Mouse (Mus musculus) heart, embryonic 12.5 days (tissue): ENCODE measurements around the gene 4931428L18Rik. TPM values are rescaled to one million over a fixed set of nuclear protein-coding genes. Genes with fewer than 3 reads are reported as not detected.
"Not testable (repeated sequence)": the region's sequence is repeated elsewhere in the genome, so short reads cannot be mapped to it uniquely, and the experiment has no call there.

Experiments
- ATAC-seq: fragments of 200-750 bp; cut with Nextera tagmentation; 2 replicates; pipeline ENCODE4 v1.8.0; 2017; ENCODE audit warnings: moderate TSS enrichment, moderate library complexity; ENCODE audit not compliant: insufficient number of reproducible peaks, low FRiP score
- H3K27ac ChIP-seq: fragments of 300-500 bp; sonication (generic); 2 replicates; pipeline ENCODE4 v1.5.1; 2016; ENCODE audit warnings: mild to moderate bottlenecking, moderate library complexity; ENCODE audit not compliant: poor library complexity, severe bottlenecking
- H3K27me3 ChIP-seq: fragments of 300-500 bp; sonication (generic); replicated peaks from 2 replicates; pipeline ENCODE4 v1.6.1; 2016; ENCODE audit warnings: mild to moderate bottlenecking, moderate library complexity
- H3K36me3 ChIP-seq: fragments of 300-500 bp; sonication (generic); 2 replicates; pipeline ENCODE4 v1.6.1; 2016; ENCODE audit warnings: mild to moderate bottlenecking, moderate library complexity
- H3K4me1 ChIP-seq: fragments of 300-500 bp; sonication (generic); replicated peaks from 2 replicates; pipeline ENCODE4 v1.6.1; 2016; ENCODE audit warnings: mild to moderate bottlenecking
- H3K4me2 ChIP-seq: fragments of 300-500 bp; sonication (generic); 2 replicates; pipeline ENCODE4 v1.6.1; 2016; ENCODE audit warnings: mild to moderate bottlenecking, moderate library complexity
- H3K4me3 ChIP-seq: fragments of 300-500 bp; sonication (generic); 2 replicates; pipeline ENCODE4 v1.5.1; 2016; ENCODE audit warnings: mild to moderate bottlenecking
- H3K9ac ChIP-seq: fragments of 300-500 bp; sonication (generic); 2 replicates; pipeline ENCODE4 v1.6.1; 2016; ENCODE audit warnings: mild to moderate bottlenecking, moderate library complexity
- H3K9me3 ChIP-seq: fragments of 300-500 bp; sonication (generic); replicated peaks from 2 replicates; pipeline ENCODE4 v1.6.1; 2016; ENCODE audit warnings: mild to moderate bottlenecking, moderate library complexity
- WGBS: fragments of 180-500 bp; shearing (Covaris S2); methylation state at CpG from one replicate; pipeline ENCODE4 v1.1.7; 2016; 5-methylcytosine and 5-hydroxymethylcytosine counted together
- polyA plus RNA-seq: library from polyadenylated mRNA; unstranded; fragments of >200 nt; fragmentation: Nextera tagmentation; extraction: Ambion mirVana; gene quantifications from 2 replicates; pipeline ENCODE4 v1.2.1, GENCODE M21; 2016

The 4931428L18Rik gene
- polyA plus RNA-seq, 1 experiment from 2014 or later = not detected

DNA sequence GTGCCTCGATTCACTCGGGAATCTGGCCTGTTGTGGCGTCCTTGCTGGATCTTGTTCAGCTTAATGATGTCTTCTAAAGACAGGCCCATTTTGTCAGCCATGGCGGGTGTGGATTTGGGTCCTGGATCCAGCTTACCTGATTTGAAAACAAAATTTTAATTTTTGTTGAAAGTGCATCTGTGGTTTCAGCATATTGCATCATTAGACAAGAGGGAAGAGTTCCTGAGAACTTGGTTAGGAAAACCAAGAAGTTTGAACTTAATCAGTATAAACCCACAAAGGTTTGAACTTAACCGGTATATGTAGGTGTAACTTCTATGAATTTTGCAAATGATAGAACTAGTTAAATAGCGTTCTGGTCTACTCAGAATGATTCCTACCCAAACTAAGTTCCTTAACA lies 244.6 kb downstream of the 4931428L18Rik start, which contains the start of gene AC153137.1:
TSS of gene AC153137.1 (minus strand) at position 101 of the 400 bp plus-strand sequence.
- H3K9me3 ChIP-seq, H3K4me1 ChIP-seq, H3K27ac ChIP-seq, ATAC-seq, H3K27me3 ChIP-seq, H3K4me2 ChIP-seq, H3K36me3 ChIP-seq, H3K4me3 ChIP-seq, H3K9ac ChIP-seq: not testable (repeated sequence)
- 84% methylated on average over 6 of the region's 6 CpGs for WGBS

DNA sequence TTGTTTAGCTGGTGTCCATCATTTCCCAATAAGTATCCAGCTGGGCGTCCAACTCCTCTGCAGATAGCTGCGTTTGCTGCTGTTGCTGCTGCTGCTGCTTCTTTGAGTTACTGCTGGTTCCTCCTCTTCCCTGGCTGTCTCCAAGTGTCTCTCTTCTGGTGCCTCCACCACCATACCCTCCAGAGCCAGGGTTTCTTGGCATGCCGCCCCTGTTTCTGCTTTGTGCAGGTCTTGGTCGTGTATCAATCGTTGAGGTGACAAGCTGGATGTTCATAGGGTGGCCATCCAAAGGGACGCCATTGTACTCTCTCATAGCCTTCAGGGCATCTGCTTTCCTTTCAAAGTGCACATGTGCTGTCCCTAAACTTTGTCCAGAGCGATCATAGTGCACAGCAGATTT lies 245.2 kb downstream of the 4931428L18Rik start:
- not testable (repeated sequence) for H3K27ac ChIP-seq, H3K4me3 ChIP-seq, H3K4me1 ChIP-seq, H3K9me3 ChIP-seq, H3K27me3 ChIP-seq, H3K4me2 ChIP-seq, H3K36me3 ChIP-seq, H3K9ac ChIP-seq, ATAC-seq
- 76% methylated on average over 7 of the region's 7 CpGs for WGBS

DNA sequence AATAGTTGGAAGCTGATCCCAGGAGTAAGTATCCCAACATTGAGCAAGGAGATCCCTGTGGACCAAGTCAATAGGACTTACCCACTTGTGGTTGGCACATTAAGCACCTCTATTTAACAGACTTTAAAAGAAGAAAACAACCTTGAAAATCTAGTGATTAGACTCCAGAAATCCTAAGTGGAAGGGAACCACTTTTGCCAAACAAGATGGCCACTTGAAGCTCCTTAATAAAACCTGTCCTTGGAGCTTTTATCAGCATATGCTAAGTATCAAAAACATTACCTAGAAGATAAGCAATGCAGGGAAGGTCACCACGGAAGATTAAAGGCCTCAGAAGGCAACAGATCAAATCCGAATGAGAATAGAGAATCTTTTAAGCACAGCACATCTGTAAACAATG lies 270.7 kb downstream of the 4931428L18Rik start:
- H3K4me2 ChIP-seq = no peak overlapping the region
- H3K4me1 ChIP-seq = peaks cover 4% of the 10 kb centered on the region; the same call in 1 of the 2 replicates
- H3K4me3 ChIP-seq = no peak overlapping the region
- 62% methylated on average over 2 of the region's 2 CpGs for WGBS
- H3K27ac ChIP-seq = no peak overlapping the region
- H3K9ac ChIP-seq = no peak overlapping the region
- H3K36me3 ChIP-seq = no peaks in the 10 kb centered on the region
- H3K9me3 ChIP-seq = no peaks in the 10 kb centered on the region
- ATAC-seq = no peak
- H3K27me3 ChIP-seq = no peaks in the 10 kb centered on the region

DNA sequence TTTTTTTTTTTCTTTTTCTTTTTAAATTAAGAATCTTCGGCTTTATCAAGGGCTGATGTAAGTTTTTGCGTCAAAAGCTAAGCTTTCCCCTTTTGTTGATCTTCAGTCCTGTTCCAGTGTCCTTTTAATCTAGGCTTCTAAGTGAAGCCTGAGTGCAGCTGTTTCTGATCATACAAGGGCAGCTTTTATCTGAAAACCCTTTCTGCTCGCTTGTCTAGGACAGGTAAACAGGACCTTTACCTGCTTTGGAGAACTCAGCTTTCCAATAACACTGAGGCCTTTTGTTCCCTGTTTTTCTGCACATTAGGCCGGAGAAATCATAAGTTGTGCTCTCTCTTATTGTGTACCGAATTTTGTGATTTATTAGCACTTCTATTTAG lies 272.0 kb downstream of the 4931428L18Rik start:
- no peaks in the 10 kb centered on the region for H3K36me3 ChIP-seq

DNA sequence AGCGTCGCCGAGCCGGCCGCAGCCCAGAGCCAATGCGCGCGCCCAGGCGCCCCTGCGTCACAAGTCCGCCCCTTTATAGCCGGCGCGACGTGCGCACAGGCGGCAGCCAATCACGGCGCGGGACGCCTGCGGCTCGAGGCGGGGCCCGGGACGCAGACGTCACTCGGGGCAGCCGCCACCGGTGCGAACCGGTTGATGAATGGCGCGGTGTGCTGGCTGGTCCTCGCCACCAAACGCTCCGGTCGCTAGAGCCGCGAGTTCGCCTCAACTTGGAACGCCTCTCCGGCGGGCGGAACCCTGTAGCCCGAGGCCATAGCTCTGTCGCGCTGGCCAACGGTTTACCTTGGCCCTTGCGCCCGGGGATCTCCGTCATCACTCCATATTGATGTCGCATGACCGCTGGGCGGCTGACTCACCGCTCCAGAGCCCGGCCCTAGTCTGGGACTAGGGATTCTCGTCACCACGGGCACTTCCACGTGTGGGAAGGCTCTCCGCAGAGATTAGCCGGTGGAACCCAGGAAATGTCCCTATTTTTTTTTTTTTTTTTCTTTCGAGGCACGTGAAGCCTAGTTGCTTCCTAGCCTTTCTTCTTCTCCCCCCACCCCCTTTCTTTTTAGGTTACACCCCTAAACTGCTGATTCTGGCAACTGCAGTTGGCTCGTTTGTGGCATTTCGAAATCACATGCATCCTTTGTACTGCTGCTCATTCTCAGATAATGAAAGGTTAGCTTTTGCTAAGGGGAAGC lies 272.6 kb downstream of the 4931428L18Rik start:
- Histone ChIP-seq H3K4me3 (peak overlapping the region; percentile 99), H3K4me2 (peak overlapping the region; percentile 64), H3K9ac (peak overlapping the region; percentile 84), H3K36me3 (peaks cover 5% of the 10 kb centered on the region), H3K27me3 (no peaks in the 10 kb centered on the region), H3K4me1 (peaks cover 5% of the 10 kb centered on the region; the same call in 1 of the 2 replicates), H3K9me3 (no peaks in the 10 kb centered on the region), H3K27ac (peak overlapping the region; percentile 100)
- peak; percentile 99 for ATAC-seq
- under 1% methylated on average over 66 of the region's 66 CpGs for WGBS

More for the DNA sequence above, 272.0 kb downstream of the 4931428L18Rik start:
- no peak for ATAC-seq
- H3K4me1 ChIP-seq = peaks cover 5% of the 10 kb centered on the region; the same call in 1 of the 2 replicates
- peak overlapping the region; percentile 62 for H3K9ac ChIP-seq
- H3K9me3 ChIP-seq = no peaks in the 10 kb centered on the region
- H3K4me2 ChIP-seq = peak overlapping the region; percentile 64
- peak overlapping the region; percentile 99 for H3K4me3 ChIP-seq
- peak overlapping the region; percentile 100 for H3K27ac ChIP-seq
- 48% methylated on average over 5 of the region's 5 CpGs for WGBS
- H3K27me3 ChIP-seq = no peaks in the 10 kb centered on the region

DNA sequence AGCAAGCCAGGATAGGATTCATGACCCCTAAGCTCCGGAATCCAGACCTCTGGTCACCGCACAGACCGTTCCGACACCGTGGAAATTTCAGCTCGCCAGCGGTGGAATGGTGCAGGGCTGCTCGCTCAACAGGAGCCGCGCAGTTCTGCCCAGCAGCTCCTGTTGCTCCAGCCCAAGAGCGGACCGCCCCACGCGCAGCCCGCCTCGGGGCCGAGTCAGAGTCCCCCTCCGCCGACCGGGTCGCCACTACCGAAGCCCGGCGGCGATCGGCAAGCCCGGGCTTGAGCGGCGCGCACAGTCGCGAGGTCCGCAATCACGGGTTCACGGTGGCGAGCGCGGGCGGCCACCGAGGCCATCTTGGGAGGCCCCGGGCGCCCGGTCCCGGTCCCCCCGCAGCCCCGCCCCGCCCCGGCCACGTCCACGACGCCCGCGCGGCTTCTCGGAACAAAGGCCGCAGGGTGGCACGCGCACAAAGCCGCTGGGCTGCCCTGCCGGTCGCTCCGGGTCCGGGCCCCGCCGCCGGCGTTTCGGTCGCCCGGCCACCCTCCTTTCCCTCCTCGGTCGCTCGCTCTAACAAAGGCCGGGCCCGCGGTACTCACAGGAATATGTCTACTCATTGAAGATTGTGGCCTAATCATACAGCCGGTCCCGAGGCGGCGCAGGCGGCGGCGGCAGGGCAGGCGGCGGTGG lies 273.4 kb downstream of the 4931428L18Rik start:
- peak; percentile 73 for ATAC-seq
- H3K4me2 ChIP-seq = peak overlapping the region; percentile 62
- H3K4me3 ChIP-seq = peak overlapping the region; percentile 99
- peaks cover 5% of the 10 kb centered on the region; the same call in 1 of the 2 replicates for H3K4me1 ChIP-seq
- H3K27me3 ChIP-seq = no peaks in the 10 kb centered on the region
- H3K36me3 ChIP-seq = peaks cover 13% of the 10 kb centered on the region
- H3K27ac ChIP-seq = peak overlapping the region; percentile 100
- H3K9me3 ChIP-seq = no peaks in the 10 kb centered on the region
- H3K9ac ChIP-seq = peak overlapping the region; percentile 100
- under 1% methylated on average over 83 of the region's 85 CpGs for WGBS

DNA sequence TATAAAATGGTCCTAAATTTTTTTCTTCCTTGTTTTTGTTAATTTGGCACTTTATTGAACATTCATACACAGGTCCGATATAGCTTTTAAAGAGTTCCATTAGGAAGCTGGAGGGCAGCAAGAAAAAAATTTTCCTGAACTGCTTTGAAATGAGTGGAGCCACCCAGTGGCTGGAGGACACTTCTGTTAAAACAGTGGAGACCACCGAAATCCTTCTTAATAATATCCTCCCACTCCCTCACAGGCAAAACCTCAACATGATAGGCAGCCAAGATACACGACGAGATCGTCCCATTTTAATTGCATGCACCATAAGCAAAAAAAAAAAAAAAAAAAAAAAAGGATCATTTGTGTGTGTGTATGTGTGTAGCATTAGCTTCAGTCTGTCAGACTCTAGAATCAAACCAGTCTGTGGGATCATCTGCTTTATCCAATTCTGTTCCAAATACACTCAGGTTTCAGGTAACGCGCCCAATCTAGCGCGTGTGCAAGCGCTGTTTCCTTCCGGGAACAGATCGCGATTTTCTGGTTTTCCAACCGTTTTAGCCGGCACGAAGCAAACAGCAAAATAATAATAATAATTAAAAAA lies 274.0 kb downstream of the 4931428L18Rik start:
- Histone ChIP-seq H3K4me3 (peak overlapping the region; percentile 99), H3K4me2 (peak overlapping the region; percentile 62), H3K27ac (peak overlapping the region; percentile 100), H3K9ac (peak overlapping the region; percentile 100), H3K27me3 (no peaks in the 10 kb centered on the region), H3K4me1 (peaks cover 5% of the 10 kb centered on the region; the same call in 1 of the 2 replicates), H3K9me3 (no peaks in the 10 kb centered on the region), H3K36me3 (peaks cover 19% of the 10 kb centered on the region)
- 0% methylated on average over 16 of the region's 16 CpGs for WGBS
- ATAC-seq = no peak

Other genes with a start within 250 kb of the 4931428L18Rik start
- gene AC153137.1, start 244.7 kb downstream of the 4931428L18Rik start, polyA plus RNA-seq = not detected in 2 replicates
- gene Lgsn, start 46.3 kb downstream of the 4931428L18Rik start, polyA plus RNA-seq = not detected in 2 replicates
- gene Pih1d3, start 154 bp upstream of the 4931428L18Rik start, polyA plus RNA-seq = not detected in 2 replicates